Mouse (Mus musculus): ENCODE data around the gene Plin3.
"Not testable (repeated sequence)": the region's sequence is repeated elsewhere in the genome, so short reads cannot be mapped to it uniquely, and the experiment has no call there.

Gene Plin3

DNA sequence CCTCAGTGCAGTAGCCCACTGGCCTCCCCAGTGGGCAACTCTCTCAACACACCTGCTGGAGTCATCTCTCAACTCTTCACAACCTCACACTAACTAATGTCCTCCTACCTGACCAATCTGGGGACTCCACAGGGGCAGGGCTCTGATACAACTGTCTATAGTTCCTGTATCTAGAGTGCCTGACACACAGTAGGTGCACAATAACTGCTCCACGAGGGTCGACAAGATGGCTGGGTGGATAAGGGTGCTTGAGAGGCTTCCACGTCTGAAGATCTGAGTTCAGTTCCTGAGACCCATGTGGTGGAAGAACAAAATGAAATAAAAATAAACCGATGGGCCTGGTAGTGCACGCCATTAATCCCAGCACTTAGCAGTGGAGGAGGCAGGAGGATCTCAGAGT, 18.7 kb downstream of the Plin3 start:
- DNase-seq (ENCODE audit: low read depth, low spot score): no peak

DNA sequence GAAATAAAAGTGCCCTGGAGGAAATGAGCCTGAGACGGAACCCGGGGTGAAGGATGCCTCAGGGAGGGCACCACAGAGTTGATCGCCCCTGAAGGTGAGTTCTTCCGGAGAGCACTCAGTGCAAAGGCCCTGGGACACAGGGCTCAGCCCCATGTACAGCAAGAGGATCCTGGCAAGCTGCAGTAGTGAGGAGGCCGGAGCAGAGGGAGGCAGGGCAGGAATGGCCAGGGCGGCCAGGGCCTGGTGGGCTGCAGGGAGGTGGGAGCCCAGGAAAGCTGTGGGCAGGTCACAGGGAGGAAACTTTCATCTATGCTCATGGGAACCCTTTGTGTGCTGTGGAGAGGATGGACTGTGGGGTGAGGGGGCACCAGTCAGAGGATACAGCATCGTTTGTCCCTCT, 19.2 kb downstream of the Plin3 start:
- DNase-seq (ENCODE audit: low read depth, low spot score): no peak

DNA sequence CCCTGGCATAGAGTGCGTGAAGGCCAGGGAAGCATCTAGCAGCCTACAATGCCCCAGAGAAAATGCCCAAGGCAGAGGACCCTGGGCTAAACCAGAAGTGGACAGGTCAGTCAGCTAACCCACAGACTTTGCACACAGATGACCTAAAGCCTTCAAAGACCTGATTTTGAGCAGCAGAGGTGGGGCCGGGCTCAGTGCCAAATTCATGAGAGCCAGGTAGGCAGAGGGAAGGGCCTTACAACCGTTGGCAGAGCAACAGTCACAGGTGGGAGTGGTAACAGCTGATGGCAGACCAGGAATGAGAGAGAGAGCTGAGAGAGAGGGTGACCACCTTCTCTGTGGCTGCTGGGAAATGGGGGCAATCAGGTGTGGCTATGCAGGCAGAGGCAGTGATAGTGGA, 20.0 kb downstream of the Plin3 start:
- DNase-seq (ENCODE audit: low read depth, low spot score): no peak

DNA sequence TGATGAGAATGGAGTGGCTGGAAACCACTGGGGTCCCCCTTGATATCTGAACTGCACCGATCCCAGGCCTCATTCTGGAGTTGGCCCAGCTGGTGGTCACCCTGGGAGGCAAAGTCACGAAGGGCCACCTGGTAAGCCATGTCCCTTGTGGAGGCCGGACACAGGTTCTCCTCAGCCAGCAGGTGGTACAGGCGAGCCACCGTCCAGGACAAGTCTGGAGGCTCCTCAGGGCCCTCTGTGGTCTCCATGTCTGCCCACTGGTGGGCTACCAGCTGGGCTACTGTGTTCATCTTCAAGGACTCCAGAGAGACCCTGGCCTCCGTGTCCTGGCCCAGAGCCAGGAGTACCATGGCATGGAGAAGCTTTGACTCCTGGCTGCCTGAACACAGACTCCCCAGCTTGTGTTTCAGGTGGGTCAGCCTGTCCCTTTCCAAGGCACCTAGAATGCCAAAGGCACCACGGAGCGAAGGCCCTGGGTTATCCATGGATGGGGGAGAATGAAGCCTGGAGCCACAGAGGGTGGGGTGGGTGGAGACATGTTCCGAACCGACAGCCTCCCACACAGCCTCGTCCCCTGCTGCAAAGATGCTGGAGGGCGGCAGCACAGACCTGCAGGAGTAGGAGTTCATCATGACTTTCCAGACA, 20.9 kb downstream of the Plin3 start:
- no peak for DNase-seq (ENCODE audit: low read depth, low spot score)

DNA sequence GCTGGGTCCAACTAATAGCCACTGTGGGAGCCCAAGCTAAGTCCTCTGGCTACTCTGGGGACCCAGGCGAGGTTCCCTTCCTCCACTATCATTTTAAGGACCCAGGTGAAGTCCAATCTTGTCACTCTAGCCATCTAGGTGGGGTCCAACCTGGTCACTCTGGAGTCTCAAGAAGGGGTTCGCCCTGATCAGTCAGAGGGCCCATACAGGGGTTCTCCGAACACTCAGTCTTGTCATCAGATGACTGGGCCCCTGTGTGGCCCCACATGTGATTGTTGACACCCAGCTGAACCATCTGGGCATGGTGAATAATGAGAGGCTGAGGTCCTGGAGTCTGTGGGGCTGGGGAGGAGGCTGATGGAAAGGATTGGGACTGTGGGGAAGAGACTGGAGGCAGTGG, 22.9 kb downstream of the Plin3 start:
- DNase-seq (ENCODE audit: low read depth, low spot score): no peak

DNA sequence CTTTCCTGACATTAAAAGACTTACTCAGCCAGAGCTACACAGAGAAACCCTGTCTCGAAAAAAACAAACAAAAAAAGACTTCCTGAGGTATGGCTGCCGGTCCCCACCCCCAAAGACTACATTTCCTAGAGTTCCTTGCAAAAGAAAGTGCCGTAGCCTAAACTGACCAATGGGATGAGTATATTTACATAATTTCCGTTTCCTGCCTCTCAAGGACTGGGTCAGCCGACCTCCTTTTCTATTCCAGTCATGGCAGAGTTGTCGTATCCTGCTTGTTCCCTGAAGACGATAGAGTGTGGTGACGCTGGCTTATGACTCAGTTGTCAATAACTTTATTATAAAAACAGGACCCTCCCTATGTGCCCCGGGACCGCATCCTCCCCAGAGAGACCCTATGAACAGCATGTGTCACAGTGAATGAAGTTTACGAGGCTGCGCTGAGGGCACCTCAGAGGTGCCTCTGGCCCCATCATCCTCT, 23.5 kb downstream of the Plin3 start:
- DNase-seq (ENCODE audit: low read depth, low spot score): peak; percentile 86

DNA sequence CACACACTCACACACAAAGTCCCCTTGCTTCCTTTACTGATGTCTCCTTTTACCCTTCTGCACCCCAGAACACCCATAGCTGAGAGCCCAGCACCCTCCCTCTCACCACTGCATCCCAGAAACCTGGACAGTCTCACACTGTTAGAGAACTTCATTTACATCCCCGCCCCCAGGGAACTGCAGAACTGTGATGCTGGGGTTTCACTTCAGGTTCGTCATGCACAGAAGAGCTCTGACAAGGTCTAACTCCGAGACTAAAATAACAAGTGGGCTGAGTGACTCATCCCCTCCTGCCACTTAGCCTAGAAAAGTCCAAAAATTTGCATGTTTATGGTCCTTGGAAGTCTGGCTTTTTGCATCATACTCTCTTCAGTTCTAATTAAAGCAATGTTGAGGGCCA, 26.4 kb downstream of the Plin3 start:
- peak; percentile 36 for DNase-seq (ENCODE audit: low read depth, low spot score)

DNA sequence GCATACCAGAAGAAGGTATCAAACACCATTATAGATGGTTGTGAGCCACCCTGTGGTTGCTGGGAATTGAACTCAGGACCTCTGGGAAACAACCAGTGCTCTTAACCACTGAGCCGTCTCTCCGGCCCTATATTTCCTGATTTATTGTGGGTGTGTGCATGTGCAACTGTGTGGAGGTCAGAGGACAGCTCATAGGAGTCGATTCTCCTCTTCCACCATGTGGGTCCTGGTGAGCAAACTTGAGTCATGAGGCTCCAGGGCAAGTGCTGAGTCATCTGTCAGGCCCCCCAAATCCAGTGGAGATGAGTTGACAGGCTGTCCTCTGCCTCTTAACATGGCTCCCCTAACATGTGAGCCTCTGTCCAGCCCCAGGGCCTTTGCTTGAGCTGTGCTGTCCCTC, 26.8 kb downstream of the Plin3 start:
- no peak for DNase-seq (ENCODE audit: low read depth, low spot score)

DNA sequence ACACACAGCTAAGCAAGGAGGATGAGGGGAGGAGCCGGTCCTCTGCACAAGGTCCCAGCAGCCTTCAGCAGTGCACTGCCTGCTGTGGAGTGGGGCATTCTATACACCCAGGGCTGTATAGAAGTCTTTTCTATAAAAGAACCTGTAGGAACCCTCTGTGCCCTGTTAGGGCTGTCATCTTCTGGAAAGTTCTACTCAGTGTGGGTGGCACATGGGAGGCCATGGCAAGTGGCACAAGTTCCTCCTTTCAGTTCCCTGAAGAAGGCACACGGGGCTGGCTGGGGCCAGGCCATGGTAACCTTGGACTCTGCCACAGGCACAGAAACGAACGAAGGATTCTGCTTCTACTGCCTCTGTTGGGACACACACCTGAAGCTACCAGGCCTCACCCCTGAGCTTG, 27.7 kb downstream of the Plin3 start:
- DNase-seq (ENCODE audit: low read depth, low spot score): no peak

DNA sequence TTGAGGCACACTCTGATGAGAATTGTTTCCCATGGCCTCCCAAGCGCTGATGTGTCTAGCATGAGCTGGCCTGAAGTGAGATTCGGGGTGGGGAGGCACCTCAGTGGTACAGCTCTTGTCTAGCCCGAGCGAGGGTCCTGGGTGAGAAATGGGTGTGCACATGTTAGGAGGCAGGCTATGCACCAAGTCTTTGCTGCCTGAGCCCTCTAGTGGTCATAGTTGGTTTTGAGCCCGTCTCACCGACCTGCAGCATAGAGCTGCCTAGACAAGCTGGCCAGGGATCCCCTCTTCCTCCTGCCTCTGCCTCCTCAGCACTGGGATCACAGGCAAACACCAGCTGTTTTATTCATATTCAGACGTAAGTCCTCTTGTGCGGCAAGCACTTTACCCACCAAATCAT, 28.7 kb downstream of the Plin3 start:
- peak; percentile 94 for DNase-seq (ENCODE audit: low read depth, low spot score)

DNA sequence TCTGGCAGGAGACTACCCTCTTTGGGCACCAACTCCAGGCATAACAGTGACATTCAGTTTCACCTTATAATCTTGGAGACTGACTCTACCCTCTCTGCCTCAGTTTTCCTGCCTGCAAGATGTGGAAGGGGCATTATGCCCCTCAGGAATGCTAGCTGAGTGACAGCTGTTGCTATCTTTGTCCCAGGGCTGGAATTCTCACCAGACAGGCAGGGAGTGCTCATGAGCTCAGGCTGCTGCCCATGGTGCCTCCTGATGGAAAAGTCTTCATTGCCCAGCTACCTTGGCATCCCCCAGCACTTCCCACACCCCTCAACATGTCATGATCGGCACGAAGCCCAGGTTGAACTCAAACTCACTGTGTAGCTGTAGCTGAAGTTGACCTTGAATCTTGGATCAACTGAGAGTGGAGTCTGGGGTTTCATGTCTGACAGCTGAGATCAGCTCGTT, 30.0 kb downstream of the Plin3 start:
- DNase-seq (ENCODE audit: low read depth, low spot score): no peak

DNA sequence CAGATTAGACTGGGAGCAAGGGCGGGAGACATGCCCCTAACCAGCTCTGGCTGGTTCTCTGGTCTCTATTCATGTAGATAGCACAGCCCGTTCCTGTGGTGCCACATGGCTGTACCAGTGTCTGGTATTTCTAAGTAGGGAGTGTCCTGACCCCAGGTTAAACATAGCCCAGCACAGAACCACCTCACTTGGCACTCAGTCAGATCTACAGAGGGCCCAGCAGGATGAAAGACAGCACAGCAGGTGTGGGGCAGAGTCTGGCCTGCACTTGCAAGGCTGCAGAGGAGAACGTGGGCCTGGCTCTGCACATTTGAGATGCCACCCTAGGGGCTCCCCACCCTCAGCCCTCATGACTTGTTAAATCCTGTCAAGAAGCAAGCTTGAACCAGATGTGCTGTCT, 31.5 kb downstream of the Plin3 start:
- DNase-seq (ENCODE audit: low read depth, low spot score): no peak

DNA sequence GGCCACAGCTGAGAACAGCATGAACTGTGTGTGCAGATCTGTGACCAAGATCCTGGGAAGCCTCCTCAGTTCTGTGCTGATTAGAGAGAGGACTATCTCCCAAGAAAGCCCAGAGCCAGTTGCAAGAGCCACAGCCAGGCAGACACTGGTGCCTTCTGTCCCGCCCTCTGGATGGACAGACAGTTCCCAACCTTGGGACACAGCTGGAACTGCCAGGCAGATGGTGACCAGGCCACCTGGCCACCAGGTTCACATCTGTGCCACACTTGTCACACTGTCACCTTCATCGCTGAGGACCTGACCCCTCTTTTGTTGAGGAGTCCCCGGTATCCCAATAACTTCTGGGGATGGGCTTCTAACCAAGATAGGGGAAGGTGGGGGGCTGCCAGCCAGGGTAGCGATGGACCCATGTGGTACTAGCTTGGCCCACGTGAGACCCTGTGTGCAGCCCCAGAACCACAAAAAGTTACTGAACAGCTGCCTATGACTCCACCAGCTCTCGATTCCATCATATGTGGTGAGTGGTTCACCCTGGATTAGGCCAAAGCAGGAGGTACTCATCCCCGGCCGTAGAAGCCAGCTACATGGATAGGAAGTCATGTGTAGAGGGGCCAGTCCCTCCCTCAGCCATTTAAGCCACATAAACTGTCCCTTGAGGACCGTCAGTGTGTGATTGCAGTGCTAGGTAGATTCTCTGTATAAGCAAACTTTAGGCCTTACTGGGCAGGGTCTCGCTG, 33.2 kb downstream of the Plin3 start:
- no peak for DNase-seq (ENCODE audit: low read depth, low spot score)

DNA sequence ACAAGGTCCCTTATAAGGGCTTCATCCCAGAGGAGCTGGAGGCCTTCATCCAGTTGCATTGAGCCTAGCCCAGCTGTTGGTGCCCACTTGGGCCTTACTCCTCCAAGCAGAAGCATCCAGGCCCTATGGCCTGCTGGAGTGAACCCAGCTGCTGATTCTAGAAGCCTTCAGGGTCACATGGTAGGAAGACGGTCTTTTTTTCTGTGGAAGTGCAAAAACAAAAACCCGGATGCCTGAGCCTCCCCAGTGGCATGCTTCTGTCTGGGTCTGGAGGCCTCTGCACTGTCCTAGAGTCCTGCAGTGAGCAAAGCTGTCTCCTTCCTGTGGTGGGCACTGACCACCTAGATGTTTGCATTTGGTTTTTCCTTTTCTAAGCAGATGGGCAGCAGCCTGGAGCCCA, 33.9 kb downstream of the Plin3 start:
- DNase-seq (ENCODE audit: low read depth, low spot score): not testable (repeated sequence)

DNA sequence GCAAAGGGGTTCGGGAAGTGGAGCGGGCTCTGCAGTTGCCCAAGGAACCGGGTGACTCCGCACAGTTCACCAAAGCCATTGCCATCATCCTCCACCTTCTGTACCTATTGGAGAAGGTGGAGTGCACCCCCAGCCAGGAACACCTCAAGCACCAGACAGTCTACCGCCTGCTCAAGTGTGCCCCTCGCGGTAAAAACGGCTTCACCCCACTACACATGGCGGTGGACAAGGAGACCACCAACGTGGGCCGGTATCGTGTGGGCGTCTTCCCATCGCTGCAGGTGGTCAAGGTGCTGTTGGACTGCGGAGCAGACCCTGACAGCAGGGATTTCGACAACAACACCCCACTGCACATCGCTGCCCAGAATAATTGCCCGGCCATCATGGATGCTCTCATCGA, 34.4 kb downstream of the Plin3 start:
- DNase-seq (ENCODE audit: low read depth, low spot score): not testable (repeated sequence)

DNA sequence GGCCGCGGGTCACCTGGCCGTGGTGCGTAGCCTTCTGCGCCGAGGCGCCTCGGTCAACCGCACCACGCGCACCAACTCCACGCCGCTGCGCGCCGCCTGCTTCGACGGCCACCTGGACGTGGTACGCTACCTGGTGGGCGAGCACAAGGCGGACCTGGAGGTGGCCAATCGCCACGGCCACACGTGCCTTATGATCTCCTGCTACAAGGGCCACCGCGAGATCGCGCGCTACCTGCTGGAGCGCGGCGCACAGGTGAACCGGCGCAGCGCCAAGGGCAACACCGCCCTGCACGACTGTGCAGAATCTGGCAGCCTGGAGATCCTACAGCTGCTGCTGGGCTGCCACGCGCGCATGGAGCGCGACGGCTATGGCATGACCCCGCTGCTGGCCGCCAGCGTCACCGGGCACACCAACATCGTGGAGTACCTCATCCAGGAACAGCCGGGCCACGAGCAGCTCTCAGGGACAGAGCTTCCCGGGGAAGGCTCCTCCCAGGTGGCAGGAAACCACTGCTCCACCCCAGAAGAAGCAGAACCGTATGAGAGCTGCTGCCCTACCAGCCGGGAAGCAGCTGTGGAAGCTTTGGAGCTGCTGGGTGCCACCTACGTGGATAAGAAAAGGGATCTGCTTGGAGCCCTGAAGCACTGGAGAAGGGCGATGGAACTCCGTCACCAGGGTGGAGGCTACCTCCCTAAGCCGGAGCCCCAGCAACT, 35.3 kb downstream of the Plin3 start:
- DNase-seq (ENCODE audit: low read depth, low spot score): peak; percentile 39

DNA sequence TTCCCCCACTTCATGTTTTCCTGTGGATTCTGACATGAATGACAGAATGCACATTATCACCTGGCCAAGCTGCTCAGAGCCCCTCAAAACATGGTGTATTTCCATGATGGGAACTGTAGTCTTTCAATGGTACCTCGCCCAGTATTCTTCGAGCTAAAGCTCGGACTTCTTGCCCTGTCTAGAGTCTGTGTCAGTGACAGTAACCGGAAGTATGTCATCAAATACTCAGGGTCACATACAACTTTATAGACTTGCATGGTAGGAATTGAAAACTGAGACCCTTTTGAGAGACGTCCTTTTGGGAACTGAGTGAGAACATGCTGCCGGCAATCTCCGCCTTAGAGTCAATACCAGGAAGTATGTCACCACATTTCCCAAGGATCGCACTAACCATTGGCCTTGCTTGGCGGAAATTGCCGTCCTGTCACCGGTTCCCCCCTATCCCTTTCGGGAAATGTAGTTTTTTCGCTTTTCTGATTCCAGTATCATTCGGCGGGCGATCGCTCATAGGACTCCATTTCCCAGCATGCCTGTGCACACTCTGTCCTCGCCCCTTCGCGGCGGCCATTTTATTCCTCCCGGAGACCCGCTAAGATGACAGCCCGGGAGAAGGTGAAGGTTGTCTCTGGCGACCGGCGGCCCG, 36.3 kb downstream of the Plin3 start, which contains the start of gene Fem1a:
Gene Fem1a, plus strand, starts transcription at position 572 of the 643 bp plus-strand sequence.
- DNase-seq (ENCODE audit: low read depth, low spot score): peak; percentile 100

DNA sequence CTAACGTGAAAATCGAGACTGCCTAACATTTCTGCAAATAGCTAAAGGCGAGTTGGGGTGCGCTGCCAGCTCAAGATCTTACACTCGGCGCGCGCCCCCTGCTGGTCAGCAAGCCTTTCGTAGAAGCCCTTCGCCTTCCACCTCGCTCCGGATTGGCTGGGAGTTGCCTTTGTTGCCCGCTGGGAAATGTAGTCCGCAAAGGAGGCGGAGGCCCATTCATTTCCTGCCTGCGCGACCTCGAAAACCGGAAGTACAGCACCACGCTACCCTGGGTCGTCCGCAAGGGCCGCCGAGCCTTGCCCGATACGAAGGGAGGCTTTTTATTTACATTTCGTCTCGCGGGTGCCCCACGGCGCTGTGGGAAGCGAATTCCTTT, 36.8 kb downstream of the Plin3 start:
- DNase-seq (ENCODE audit: low read depth, low spot score): peak; percentile 99

DNA sequence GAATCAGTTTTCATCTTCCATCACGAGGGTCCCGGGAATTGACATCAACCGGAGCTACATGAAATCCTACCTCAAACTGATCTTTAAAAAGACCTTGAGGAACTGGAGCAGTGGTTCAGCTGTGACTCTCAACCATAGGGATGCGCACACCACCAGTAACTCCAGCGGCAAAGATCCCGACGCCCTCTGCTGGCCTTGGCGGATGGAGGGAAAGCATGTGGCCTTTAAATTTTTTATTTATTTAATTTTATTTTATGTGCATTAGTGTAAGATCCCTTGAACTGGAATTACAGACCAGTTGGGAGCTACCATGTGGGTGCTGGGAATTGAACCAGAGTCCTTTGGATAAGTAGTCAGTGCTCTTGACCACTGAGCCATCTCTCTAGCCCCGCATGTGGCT, 37.2 kb downstream of the Plin3 start:
- peak; percentile 39 for DNase-seq (ENCODE audit: low read depth, low spot score)

DNA sequence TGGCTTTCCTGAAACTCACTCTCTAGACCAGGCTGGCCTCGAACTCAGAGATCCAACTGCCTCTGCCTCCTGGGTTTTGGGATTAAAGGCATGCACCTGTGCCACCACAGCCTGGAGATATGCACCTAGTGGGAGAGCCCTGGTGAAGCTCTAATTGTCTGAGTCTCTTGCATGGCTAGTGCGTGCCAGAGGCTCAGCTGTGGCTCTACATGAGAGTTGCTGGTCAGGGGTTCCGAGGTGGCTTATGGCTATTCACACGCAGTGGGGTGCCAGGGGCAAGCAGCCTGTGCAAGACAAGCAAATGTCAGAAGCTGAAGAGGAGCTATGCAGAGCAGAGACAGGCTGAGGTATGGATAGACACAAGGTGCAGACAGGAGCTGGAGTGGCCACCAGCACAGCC, 38.0 kb downstream of the Plin3 start:
- no peak for DNase-seq (ENCODE audit: low read depth, low spot score)

DNA sequence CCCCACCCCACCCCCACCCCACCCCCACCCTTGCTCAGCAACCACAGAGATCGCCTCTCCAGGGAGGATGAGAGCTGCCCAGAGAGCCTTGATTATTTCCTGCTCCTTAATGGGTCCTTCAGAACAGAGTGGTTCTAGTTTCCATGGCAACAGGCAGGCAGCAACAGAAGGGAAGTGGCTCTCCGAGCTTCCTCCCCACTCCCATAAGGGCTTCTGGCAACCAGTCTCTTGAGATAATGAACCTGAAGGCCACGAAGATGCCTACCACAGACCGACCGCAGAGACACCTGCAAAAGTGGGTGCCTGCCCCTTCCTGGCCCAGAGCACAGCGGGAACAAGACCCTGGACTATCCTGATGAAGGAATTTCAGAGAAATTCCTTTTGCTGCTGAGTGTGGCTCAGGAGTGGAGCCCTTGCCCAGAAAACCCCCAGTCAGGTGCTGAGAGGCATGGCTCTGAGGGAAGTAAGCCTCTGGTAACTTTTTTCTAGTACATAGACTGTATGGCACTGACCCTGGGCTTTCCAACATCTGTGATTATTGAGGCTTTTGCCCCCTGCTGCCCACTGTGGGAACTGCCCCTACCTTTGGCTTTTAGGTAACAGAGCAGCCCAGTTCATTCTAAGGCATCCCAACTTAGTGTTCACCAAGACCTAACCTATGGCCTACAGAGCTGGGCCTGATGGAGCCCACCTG, 41.4 kb downstream of the Plin3 start:
- DNase-seq (ENCODE audit: low read depth, low spot score): peak; percentile 94

DNA sequence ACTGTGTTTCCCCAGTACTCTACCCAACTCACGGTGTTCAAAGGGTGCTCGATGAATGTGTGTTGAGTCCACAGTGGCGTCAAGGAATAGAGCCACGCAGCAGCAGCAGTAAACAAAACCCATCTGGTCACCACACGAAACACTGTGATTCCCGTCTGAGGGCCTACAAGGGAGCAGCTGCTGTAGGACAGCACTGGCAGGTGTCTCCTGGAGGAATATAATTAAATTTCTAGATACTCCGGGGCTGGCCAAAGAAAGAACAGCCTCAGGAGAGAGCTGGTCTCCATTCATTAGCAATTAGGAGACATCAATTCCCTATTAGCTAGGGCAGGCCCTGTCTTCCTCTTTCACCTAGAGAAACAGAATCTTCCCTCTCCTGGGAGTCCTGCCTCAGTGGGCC, 47.1 kb downstream of the Plin3 start:
- DNase-seq (ENCODE audit: low read depth, low spot score): no peak
